Mouse (Mus musculus): ENCODE data around the gene Med8.

GRCm38 (mm10) chr4:118416329-118416728, 7.2 kb downstream of the Med8 start:
- TF ChIP-seq CTCF (conservative IDR thresholded peaks at IDR 0.05; ENCODE audit: low read length) = no peak
- no peak for TF ChIP-seq NANOG (IDR thresholded peaks at IDR 0.05; ENCODE audit: borderline replicate concordance, low read length)

Data from E14TG2a.4 (cell line).